Mouse (Mus musculus) testis, postnatal 10 days (tissue): ENCODE data around the gene Med31.
"Not testable (repeated sequence)": the region's sequence is repeated elsewhere in the genome, so short reads cannot be mapped to it uniquely, and the experiment has no call there.

ENCODE experiments used
- DNase-seq: peaks from one replicate; pipeline ENCODE4 v3.0.0; 2021; ENCODE audit warnings: low spot score

Med31 gene

DNA sequence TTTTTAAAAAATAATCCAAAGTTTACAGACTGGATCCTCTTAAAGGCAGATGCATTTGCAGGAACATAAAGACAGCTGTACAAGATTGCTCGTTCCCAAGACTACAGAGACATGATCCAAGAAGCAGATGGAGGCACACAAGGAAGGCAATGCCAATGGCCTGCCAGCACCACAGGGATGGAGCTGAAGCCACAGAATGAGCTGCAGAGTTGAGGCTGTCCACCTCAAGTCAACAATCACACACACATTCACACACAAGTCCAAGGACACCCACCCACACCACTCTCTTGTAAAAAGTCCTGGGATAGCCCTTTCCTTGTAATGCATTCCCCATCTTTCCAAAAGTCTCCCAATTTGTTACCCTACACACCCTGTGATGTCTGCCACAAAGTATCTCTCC is 12.0 kb downstream of the Med31 start:
- no peak for DNase-seq

DNA sequence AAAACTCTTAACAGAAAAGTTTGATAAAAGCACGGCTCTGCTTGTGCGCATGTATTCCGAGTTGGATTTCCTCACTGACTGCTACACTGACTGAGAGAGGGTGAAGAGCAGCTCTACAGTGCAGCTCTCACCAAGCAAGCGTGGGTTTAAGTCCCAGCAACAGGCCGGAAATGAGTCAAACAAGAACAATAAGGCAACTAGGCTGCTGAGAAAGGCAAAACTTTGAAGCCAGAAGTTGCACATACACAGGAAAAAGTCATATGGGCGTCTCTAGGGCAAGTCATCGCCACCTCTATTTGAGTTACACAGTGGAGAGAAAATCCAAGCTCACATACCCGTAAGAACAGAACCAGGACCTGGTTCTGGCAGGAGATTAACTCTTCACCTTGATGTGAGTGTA is 18.9 kb downstream of the Med31 start:
- no peak for DNase-seq

- no peak for DNase-seq
Measured at GRCm38 (mm10) chr11:72194259-72194658, 21.1 kb downstream of the Med31 start.

DNA sequence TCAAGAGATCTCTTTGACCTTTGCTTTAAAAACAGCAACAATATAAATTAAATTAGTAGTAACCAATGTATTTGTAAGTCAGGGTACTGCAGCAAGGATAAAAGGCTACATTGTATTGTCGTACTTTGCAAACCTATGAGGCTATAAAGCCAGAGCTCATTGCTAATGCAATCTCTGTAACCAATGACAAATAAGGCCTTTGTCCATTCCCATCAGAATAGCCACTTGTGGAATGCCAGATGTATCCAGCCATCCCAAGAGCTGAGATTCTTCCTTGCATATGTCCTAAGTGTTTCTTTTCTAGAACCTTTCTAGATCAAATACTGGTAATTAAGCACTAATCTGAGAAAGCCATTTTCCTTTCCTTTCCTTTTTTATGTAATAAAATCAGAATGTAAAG is 24.5 kb downstream of the Med31 start:
- no peak for DNase-seq

DNA sequence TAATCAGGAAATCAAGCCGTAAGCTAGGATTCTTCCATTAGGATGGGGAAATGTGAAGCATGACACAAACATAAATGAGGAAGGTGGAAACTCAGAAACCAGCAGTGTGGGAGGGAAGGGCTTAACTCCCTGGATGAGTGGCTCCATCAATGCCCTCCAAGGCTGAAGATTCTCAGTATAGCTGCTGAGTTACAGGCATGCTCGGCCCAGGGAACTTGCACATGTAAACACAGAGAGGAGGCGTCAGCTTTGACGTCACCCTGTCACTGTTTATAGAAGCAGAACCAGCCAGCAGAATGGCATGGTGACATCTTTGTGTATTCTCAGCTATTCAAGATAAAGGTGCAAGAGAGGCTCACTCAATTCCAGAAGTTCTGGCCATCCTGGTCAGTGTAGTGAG is 31.1 kb downstream of the Med31 start:
- no peak for DNase-seq

DNA sequence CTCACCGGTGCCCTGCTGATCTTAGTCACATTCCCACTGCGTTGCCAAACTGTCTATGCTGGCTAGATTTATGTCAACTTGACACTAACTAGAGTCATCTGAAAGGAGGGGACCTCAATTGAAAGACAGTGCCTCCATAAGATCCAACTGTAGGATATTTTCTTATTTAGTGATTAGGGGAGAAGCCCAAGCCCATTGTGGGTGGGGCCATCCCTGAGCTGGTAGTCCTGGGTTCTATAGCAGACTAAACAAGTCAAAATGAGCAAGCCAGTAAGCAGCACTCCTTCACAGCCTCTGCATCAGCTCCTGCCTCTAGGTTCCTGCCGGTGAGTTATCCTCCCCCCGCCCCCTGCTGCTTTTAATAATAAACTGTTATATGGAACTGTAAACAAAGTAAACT is 34.3 kb downstream of the Med31 start:
- no peak for DNase-seq

- DNase-seq, result no peak
Measured at GRCm38 (mm10) chr11:72180556-72180955, 34.8 kb downstream of the Med31 start.

DNA sequence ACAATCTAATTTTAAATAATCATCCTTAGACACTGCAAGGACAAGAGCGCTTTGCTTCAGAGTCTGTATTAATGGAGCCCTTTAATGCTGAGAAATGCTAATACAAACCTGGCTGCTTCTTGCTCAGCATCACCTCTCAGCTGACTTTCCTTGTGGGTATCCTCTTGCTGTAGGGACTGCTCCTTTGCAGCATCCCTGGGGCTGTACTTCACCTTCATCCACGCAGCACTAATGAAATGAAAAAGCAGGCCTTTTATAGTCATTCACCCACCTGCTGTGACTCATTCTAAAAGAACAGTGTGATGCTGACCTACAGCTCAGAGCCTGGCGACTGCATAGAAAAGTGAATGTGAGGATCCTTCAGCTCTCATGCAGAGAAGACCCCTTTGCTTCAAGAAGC is 38.8 kb downstream of the Med31 start:
- DNase-seq, result no peak

DNA sequence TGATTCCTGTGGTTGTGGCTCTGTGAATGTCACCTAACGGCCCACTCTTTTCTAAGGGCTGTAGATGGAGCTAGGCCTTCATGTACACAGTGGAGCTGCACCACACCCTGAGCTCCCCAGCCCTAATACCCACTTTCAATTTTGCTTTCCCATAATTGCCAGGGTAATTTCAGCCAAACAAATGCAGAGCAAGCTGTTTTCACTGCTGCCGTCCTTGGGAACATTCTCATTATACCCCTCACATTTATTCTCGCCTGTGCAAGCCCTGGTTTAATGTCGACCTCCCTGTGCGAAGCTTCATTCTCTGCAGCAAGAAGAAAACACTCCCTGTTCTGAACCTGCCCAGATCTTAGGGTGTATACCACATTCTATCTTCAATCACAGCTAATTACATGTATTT is 39.4 kb downstream of the Med31 start:
- no peak for DNase-seq

GRCm38 (mm10) chr11:72174721-72175120 is 40.7 kb downstream of the Med31 start:
- no peak for DNase-seq

- DNase-seq, result no peak
Measured at GRCm38 (mm10) chr11:72173506-72173905, 41.9 kb downstream of the Med31 start.

- DNase-seq, result not testable (repeated sequence)
Measured at GRCm38 (mm10) chr11:72171906-72172305, 43.5 kb downstream of the Med31 start.

- DNase-seq, result no peak
Measured at GRCm38 (mm10) chr11:72169871-72170270, 45.5 kb downstream of the Med31 start.

DNA sequence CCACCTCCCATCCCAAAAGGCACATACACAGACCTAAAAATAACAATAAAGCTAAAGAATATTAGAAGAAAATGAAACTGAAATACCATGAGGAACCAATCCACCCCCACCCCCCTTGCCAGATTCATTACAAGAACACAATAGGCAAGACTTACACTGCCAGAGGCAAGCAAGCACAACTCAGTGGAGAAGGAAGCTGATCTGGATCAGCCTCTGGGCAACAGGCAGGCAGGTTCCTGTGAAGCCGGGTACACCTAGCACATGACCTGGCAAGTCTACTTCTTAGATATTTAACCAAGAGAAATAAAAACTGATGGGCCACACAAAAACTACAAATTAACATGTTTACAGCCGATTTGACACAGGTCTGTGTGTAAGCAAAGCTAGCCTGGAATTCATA is 52.2 kb downstream of the Med31 start:
- no peak for DNase-seq
